Mouse (Mus musculus) megakaryocyte-erythroid progenitor cell, adult 5 weeks (primary cell): Measurements from ENCODE around the gene 2310057J18Rik. TPM values are rescaled to one million over a fixed set of nuclear protein-coding genes. Genes with fewer than 3 reads are reported as not detected.

ENCODE experiments used
- polyA plus RNA-seq: library from polyadenylated mRNA; stranded (reverse); fragments of >175 nt; gene quantifications from 2 replicates; pipeline ENCODE4 v1.2.3, GENCODE M21; 2012

2310057J18Rik gene
- polyA plus RNA-seq, result not detected in 2 replicates

GRCm38 (mm10) chr10:28986203-28986602 is at the start of gene 2310057J18Rik:
2310057J18Rik (minus strand) TSS chr10:28986303.

Other genes starting within 250 kb of the 2310057J18Rik start
- not detected in 2 replicates for gene Soga3, start 157.5 kb upstream of the 2310057J18Rik start, polyA plus RNA-seq
- not detected in 2 replicates for gene Gm49353, start 212.7 kb upstream of the 2310057J18Rik start, polyA plus RNA-seq
- not detected in 2 replicates for gene 9330159F19Rik, start 225.3 kb upstream of the 2310057J18Rik start, polyA plus RNA-seq